Mouse (Mus musculus) CD4-positive helper T cell, adult 2 months (primary cell): ENCODE results near the gene Tmprss11c.
A peak's percentile ranks its signal among the peaks of the same experiment; 100 is the strongest.
"Not testable (repeated sequence)": the region's sequence is repeated elsewhere in the genome, so short reads cannot be mapped to it uniquely, and the experiment has no call there.

Source experiments
- DNase-seq: peaks from one replicate; pipeline ENCODE4 v3.0.0-alpha.2; 2012; ENCODE audit warnings: low read depth, missing footprints, low spot score

The Tmprss11c gene

DNA sequence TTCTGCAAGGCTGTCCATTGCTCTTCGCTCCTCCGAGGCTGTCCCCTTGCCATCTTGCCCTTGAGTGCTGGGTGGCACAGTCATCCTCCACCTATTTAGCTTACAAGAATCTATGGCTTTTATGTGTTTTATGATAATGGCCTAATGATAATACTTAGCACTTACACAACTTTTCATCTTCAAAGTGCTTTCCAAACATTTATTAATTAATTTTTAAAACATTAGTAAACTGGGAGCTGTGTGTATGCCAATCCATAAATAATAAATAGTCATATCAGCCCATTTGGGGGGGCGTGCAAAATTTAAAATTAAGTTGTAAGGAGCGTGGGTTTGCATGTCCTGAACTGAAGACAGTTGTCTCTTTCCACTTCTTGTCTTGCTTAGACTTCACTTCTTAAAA, at the start of gene Tmprss11c:
TSS of gene Tmprss11c (minus strand) at position 101 of the 400 bp plus-strand sequence.
- no peak for DNase-seq

DNA sequence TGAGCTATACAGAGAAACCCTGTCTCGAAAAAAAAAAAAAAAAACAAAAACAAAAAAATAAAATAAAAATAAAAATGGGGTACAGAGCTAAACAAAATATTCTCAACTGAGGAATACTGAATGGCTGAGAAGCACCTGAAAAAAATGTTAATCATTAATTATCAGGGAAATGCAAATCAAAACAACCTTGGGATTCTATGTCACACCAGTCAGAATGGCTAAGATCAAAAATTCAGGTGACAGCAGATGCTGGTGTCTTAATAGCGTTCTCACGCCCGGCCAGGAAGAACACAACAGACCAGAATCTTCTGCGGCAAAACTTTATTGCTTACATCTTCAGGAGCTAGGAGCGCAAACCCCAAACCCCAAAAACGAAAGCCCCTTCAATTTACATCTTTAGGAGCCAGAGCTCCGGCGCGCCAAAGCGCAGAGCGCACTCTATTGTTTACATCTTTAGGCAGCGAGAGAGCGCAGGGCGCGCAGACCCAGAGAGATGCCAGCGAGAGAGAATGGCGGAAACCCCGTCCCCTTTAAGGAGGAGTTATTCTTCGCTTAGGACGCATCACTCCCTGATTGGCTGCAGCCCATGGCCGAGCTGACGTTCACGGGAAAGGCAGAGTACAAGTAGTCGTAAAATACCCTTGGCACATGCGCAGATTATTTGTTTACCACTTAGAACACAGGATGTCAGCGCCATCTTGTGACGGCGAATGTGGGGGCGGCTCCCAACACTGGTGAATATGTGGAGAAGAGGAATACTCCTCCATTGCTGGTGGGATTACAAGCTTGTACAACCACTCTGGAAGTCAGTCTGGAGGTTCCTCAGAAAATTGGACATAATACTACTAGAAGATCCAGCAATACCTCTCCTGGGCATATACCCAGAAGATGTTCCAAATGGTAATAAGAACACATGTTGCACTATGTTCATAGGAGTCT, 29.2 kb upstream of the Tmprss11c start:
- DNase-seq: not testable (repeated sequence)

- no peak for DNase-seq
These were observed 17.0 kb upstream of the Tmprss11c start for GRCm38 (mm10) chr5:86306116-86306515.

DNA sequence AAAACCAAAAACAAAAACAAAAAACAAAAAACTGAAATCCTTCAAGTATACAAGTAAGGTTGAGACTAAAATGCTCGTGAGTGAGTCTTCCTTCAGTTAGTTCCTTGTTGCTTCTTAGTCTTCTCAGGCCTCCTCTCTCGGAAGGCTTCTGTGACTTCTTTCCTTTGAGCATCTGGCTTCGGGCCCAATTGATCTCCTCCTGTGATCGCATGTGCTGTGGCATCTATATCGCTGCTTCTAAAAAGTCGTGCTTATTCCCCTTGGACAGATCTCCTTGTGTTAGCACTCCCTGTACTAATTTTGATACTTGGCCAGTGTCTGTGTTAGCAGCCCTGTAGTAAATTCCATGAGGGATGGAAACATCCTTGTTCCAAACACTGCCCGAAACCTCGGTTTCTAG, 14.8 kb upstream of the Tmprss11c start:
- DNase-seq: no peak

GRCm38 (mm10) chr5:86246559-86246958, 42.5 kb downstream of the Tmprss11c start:
- DNase-seq: no peak

GRCm38 (mm10) chr5:86244880-86245279, 44.2 kb downstream of the Tmprss11c start:
- no peak for DNase-seq

- DNase-seq: no peak
These were observed 44.8 kb downstream of the Tmprss11c start for GRCm38 (mm10) chr5:86244275-86244674.

- DNase-seq: no peak
These were observed 61.8 kb downstream of the Tmprss11c start for GRCm38 (mm10) chr5:86227156-86227853.

GRCm38 (mm10) chr5:86197801-86198200, 91.3 kb downstream of the Tmprss11c start, which contains the start of gene Gnrhr:
Gnrhr (minus strand) TSS chr5:86197901.
- DNase-seq: no peak

DNA sequence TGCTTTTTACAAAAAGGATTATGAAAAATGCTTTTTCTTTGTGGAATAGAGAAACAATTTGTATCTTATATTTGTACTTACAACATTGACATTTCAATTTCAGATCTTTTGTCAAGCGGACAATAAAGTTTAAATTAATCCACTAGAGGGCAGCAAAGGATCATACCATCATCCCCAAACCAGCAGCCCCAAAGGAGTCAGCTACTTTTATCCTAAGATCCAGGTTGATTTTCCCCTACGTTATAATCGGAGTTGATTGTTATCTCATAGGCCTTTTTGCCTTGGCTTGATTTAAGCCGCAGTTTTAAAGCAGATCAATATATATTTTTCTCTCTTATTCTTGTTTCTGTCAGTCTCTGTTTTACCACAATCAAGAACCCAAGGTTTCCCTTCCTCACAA, 97.8 kb downstream of the Tmprss11c start:
- peak; percentile 51 for DNase-seq

GRCm38 (mm10) chr5:86190770-86191169, 98.3 kb downstream of the Tmprss11c start:
- DNase-seq: peak; percentile 67

DNA sequence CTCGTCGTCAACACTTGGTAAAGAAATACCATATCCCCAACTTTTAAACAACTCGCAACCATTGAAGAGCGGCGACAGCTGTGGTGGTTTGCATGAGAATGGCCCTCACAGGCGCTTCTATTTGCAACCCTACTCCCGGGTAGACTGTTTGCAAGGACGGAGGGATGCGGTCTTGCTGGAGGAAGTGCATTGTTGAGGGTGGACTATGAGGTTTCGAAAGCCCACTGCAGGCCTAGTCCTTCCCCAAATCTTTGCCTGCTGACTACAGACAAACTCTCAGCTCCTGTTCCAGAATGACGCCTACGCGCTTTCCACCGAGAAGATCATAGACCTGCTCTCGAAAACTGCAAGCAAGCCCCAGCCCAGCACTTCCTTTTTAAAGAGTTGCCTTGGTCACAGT, 98.8 kb downstream of the Tmprss11c start:
- DNase-seq: peak; percentile 27

GRCm38 (mm10) chr5:86187441-86187840, 101.7 kb downstream of the Tmprss11c start:
- DNase-seq: no peak
